Mouse (Mus musculus): ENCODE measurements around the gene Wwc2. TPM values are rescaled to one million over a fixed set of nuclear protein-coding genes. Genes with fewer than 3 reads are reported as not detected.

Wwc2 gene
- total RNA-seq, 1 experiment, result 19.6 TPM

DNA sequence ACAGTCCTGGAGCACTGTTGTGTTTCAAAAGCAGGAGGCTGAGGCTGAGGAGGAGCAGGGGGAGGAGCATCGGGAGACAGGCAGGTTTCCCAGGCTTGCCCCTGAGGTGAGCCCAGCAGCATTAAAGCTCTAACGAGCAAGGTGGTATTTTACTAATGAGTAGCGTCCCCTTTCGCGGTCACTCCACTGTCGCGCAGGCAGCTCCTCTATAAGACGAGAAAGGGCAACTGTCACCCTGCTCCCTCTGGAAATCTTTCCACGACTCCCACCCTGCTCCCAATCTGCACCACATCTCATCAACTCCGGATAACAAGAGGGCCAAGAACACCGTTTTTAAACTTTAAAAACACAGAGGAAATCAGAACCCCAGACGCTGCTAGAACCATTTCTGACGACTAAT, 99.1 kb downstream of the Wwc2 start:
- H3K9ac ChIP-seq (ENCODE audit: insufficient read depth, low read depth, low read length, poor library complexity, severe bottlenecking), result no peak overlapping the region
- no peaks in the 10 kb centered on the region for H3K9me3 ChIP-seq (ENCODE audit: control insufficient read depth, insufficient read depth, low read depth, low read length)
- in situ Hi-C loops (cut with MboI; ENCODE audit: low sequenced_read_pairs in 2 of 2, unreplicated experiment in 2 of 2), result no loop called here

DNA sequence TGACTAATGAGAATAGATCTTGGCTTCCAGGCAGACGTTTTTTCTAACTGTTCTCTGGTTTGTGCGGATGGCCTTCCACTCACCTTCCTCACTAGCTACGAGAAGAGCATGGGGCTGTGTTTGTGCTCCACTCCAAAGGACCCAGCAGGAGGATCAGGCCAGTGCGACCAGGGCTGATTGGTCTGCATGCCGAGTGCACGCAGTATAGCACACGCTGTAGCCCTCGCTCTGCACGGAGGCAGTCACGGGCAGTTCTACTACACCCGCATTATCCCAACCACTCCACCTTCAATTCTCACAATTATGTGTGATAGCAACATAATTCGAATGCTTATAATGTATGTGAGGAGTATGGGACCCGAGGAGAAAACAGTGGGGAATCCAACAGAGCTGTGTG, 99.9 kb downstream of the Wwc2 start:
- H3K36me3 ChIP-seq (ENCODE audit: control insufficient read depth, insufficient read depth, low read length, poor library complexity, severe bottlenecking), result peaks cover 6% of the 10 kb centered on the region; the same call in 1 of the 2 replicates
- no peak for TF ChIP-seq ZNF384 (IDR thresholded peaks at IDR 0.05; ENCODE audit: low read depth, low read length)
- TF ChIP-seq MAFK (IDR thresholded peaks at IDR 0.05; ENCODE audit: insufficient read depth, low read depth, low read length), result no peak
- no peak for TF ChIP-seq HCFC1 (IDR thresholded peaks at IDR 0.05; ENCODE audit: borderline replicate concordance, insufficient read depth, low read length)
- TF ChIP-seq CHD2 (IDR thresholded peaks at IDR 0.05; ENCODE audit: low read depth, low read length), result no peak
- TF ChIP-seq ZC3H11A (IDR thresholded peaks at IDR 0.05; ENCODE audit: borderline replicate concordance, low read depth, low read length), result no peak
- no peak overlapping the region for H3K4me3 ChIP-seq (ENCODE audit: insufficient read depth in 1 of 2, low read depth in 1 of 2, low read length in 2 of 2, poor library complexity in 1 of 2, severe bottlenecking in 1 of 2)
- H3K27ac ChIP-seq (ENCODE audit: insufficient read depth, low read depth, low read length, poor library complexity, severe bottlenecking), result no peak overlapping the region
- in situ Hi-C loops (cut with MboI; ENCODE audit: low sequenced_read_pairs in 2 of 2, unreplicated experiment in 2 of 2), result no loop called here
- H3K9ac ChIP-seq (ENCODE audit: insufficient read depth, low read depth, low read length, poor library complexity, severe bottlenecking), result no peak overlapping the region
- DNase-seq (ENCODE audit: low read depth, low spot score), result no peak
- H3K9me3 ChIP-seq (ENCODE audit: control insufficient read depth, insufficient read depth, low read depth, low read length), result no peaks in the 10 kb centered on the region
- peaks cover 0 to 2% of the 10 kb centered on the region in 2 experiments; a peak in 1 of 4 replicates for H3K4me1 ChIP-seq (ENCODE audit: control insufficient read depth in 2 of 2, insufficient read depth in 2 of 2, low read length in 2 of 2, poor library complexity in 1 of 2)

More for the DNA sequence above, 99.1 kb downstream of the Wwc2 start:
- H3K4me3 ChIP-seq (ENCODE audit: insufficient read depth in 1 of 2, low read depth in 1 of 2, low read length in 2 of 2, poor library complexity in 1 of 2, severe bottlenecking in 1 of 2), result no peak overlapping the region
- H3K36me3 ChIP-seq (ENCODE audit: control insufficient read depth, insufficient read depth, low read length, poor library complexity, severe bottlenecking), result peaks cover 7% of the 10 kb centered on the region; the same call in 1 of the 2 replicates
- TF ChIP-seq CHD2 (IDR thresholded peaks at IDR 0.05; ENCODE audit: low read depth, low read length) (no peak), HCFC1 (IDR thresholded peaks at IDR 0.05; ENCODE audit: borderline replicate concordance, insufficient read depth, low read length) (no peak), ZNF384 (IDR thresholded peaks at IDR 0.05; ENCODE audit: low read depth, low read length) (no peak), MAFK (IDR thresholded peaks at IDR 0.05; ENCODE audit: insufficient read depth, low read depth, low read length) (no peak), ZC3H11A (IDR thresholded peaks at IDR 0.05; ENCODE audit: borderline replicate concordance, low read depth, low read length) (no peak)
- no peak for DNase-seq (ENCODE audit: low read depth, low spot score)
- H3K4me1 ChIP-seq (ENCODE audit: control insufficient read depth in 2 of 2, insufficient read depth in 2 of 2, low read length in 2 of 2, poor library complexity in 1 of 2), result peaks cover 0 to 2% of the 10 kb centered on the region in 2 experiments; a peak in 1 of 4 replicates
- H3K27ac ChIP-seq (ENCODE audit: insufficient read depth, low read depth, low read length, poor library complexity, severe bottlenecking), result no peak overlapping the region

DNA sequence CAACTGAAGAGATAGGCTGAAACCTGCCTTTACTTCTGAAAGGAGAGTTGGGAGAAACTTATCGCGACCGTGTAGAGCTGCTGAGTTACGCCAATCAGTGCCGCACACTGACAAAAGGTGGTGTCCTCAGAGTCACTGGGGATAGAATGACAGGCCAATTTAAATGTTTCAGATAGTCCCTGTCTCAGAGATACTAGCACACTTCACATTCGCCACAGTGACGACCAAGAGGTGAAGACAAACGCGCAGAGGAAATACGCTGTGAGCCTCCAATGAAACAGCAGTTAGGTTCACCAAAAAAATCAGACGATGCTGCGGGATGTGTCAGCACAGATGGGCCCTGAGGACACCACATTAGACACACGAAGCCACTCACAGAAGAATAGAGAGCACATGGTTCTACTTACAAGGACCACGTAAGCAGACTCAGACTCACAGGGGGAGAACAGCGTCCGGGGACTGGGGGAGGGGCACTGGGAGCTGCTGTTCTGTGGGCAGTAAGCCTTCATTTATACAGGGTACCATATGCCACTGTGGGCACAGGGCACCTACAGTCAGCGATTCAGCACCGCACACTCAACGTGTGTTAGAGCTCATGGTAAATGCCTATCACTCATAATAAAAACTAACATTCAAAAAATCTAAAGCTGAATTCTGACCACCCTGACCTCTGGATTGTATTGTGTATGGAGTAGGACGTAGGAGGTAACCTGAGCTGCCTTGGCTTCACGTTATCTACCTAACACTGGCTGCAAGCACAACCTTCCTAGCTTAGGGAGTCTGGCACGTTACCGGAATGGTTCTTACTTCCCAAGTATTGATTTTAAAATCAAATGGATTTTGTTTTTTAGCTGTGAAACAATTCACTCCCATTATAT, 100.5 kb downstream of the Wwc2 start:
- peaks cover 0 to 2% of the 10 kb centered on the region in 2 experiments; a peak in 1 of 4 replicates for H3K4me1 ChIP-seq (ENCODE audit: control insufficient read depth in 2 of 2, insufficient read depth in 2 of 2, low read length in 2 of 2, poor library complexity in 1 of 2)
- no peaks in the 10 kb centered on the region for H3K9me3 ChIP-seq (ENCODE audit: control insufficient read depth, insufficient read depth, low read depth, low read length)
- H3K9ac ChIP-seq (ENCODE audit: insufficient read depth, low read depth, low read length, poor library complexity, severe bottlenecking), result no peak overlapping the region
- peaks cover 8% of the 10 kb centered on the region; the same call in 1 of the 2 replicates for H3K36me3 ChIP-seq (ENCODE audit: control insufficient read depth, insufficient read depth, low read length, poor library complexity, severe bottlenecking)
- in situ Hi-C loops (cut with MboI; ENCODE audit: low sequenced_read_pairs in 2 of 2, unreplicated experiment in 2 of 2), result no loop called here
- H3K4me3 ChIP-seq (ENCODE audit: insufficient read depth in 1 of 2, low read depth in 1 of 2, low read length in 2 of 2, poor library complexity in 1 of 2, severe bottlenecking in 1 of 2), result no peak overlapping the region
- H3K27ac ChIP-seq (ENCODE audit: insufficient read depth, low read depth, low read length, poor library complexity, severe bottlenecking), result no peak overlapping the region
- no peak for DNase-seq (ENCODE audit: low read depth, low spot score)
- TF ChIP-seq CHD2 (IDR thresholded peaks at IDR 0.05; ENCODE audit: low read depth, low read length), result no peak
- TF ChIP-seq ZC3H11A (IDR thresholded peaks at IDR 0.05; ENCODE audit: borderline replicate concordance, low read depth, low read length), result no peak
- TF ChIP-seq MAFK (IDR thresholded peaks at IDR 0.05; ENCODE audit: insufficient read depth, low read depth, low read length), result no peak
- TF ChIP-seq ZNF384 (IDR thresholded peaks at IDR 0.05; ENCODE audit: low read depth, low read length), result no peak
- TF ChIP-seq HCFC1 (IDR thresholded peaks at IDR 0.05; ENCODE audit: borderline replicate concordance, insufficient read depth, low read length), result no peak

DNA sequence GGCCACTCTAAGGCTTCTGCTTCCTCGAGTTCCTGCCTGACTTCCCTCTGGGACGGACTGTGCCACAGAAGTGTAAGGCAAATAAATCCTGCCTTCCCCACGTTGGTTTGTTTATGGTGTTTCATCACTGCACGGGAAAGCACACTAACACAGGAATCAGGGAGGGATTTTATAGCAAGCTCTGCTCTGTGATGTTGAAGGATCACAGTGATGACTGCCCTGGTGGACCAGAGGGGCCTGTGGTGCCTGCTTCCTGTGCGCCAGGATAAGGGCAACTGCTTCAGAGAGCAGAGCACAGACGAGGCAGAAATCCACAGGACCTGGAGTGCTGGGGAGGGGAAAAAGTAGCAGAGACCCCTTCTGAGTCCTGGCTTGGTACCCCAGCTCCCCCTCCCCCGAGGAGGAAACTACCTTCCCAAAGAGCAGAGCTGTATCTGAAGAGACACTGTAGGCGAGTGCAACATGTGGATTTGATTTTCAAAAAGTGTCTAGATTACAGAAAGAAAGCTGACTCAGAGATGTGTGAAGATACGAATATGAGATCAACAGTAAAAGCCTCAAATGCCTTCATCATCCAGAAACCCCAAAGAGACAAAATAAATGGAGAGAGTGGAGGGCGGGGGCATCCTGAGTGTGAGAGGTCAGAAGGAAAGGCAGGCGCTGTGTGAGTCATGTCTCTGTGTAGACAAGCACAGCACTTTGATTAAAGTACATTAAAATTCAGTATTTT, 101.7 kb downstream of the Wwc2 start:
- Histone ChIP-seq H3K9ac (ENCODE audit: insufficient read depth, low read depth, low read length, poor library complexity, severe bottlenecking) (no peak overlapping the region), H3K4me3 (ENCODE audit: insufficient read depth in 1 of 2, low read depth in 1 of 2, low read length in 2 of 2, poor library complexity in 1 of 2, severe bottlenecking in 1 of 2) (no peak overlapping the region), H3K9me3 (ENCODE audit: control insufficient read depth, insufficient read depth, low read depth, low read length) (no peaks in the 10 kb centered on the region), H3K36me3 (ENCODE audit: control insufficient read depth, insufficient read depth, low read length, poor library complexity, severe bottlenecking) (peaks cover 11% of the 10 kb centered on the region; the same call in 1 of the 2 replicates), H3K27ac (ENCODE audit: insufficient read depth, low read depth, low read length, poor library complexity, severe bottlenecking) (no peak overlapping the region), H3K4me1 (ENCODE audit: control insufficient read depth in 2 of 2, insufficient read depth in 2 of 2, low read length in 2 of 2, poor library complexity in 1 of 2) (peaks cover 0 to 2% of the 10 kb centered on the region in 2 experiments; a peak in 1 of 4 replicates)
- DNase-seq (ENCODE audit: low read depth, low spot score), result no peak
- in situ Hi-C loops (cut with MboI; ENCODE audit: low sequenced_read_pairs in 2 of 2, unreplicated experiment in 2 of 2), result no loop called here
- TF ChIP-seq ZNF384 (IDR thresholded peaks at IDR 0.05; ENCODE audit: low read depth, low read length), result no peak
- TF ChIP-seq CHD2 (IDR thresholded peaks at IDR 0.05; ENCODE audit: low read depth, low read length), result no peak
- no peak for TF ChIP-seq MAFK (IDR thresholded peaks at IDR 0.05; ENCODE audit: insufficient read depth, low read depth, low read length)
- no peak for TF ChIP-seq ZC3H11A (IDR thresholded peaks at IDR 0.05; ENCODE audit: borderline replicate concordance, low read depth, low read length)
- TF ChIP-seq HCFC1 (IDR thresholded peaks at IDR 0.05; ENCODE audit: borderline replicate concordance, insufficient read depth, low read length), result no peak
